Mouse (Mus musculus) heart, embryonic 15.5 days (tissue): ENCODE results near the gene Focad. TPM values are rescaled to one million over a fixed set of nuclear protein-coding genes. Genes with fewer than 3 reads are reported as not detected.

Experiments
- ATAC-seq: fragments of 200-750 bp; cut with Nextera tagmentation; replicated peaks from 2 replicates; pipeline ENCODE4 v1.8.0; 2017; ENCODE audit warnings: low read depth, moderate TSS enrichment; ENCODE audit not compliant: insufficient number of reproducible peaks, insufficient read depth, low FRiP score
- H3K27ac ChIP-seq: fragments of 300-500 bp; sonication (generic); 2 replicates; pipeline ENCODE4 v1.5.1; 2015; ENCODE audit warnings: mild to moderate bottlenecking, inconsistent platforms
- H3K27me3 ChIP-seq: fragments of 300-500 bp; sonication (generic); 2 replicates; pipeline ENCODE4 v1.6.1; 2015; ENCODE audit warnings: inconsistent platforms
- H3K36me3 ChIP-seq: fragments of 300-500 bp; sonication (generic); 2 replicates; pipeline ENCODE4 v1.6.1; 2015; ENCODE audit warnings: mild to moderate bottlenecking, inconsistent platforms
- H3K4me1 ChIP-seq: fragments of 300-500 bp; sonication (generic); replicated peaks from 2 replicates; pipeline ENCODE4 v1.6.1; 2015; ENCODE audit warnings: inconsistent platforms
- H3K4me2 ChIP-seq: fragments of 300-500 bp; sonication (generic); 2 replicates; pipeline ENCODE4 v1.6.1; 2015; ENCODE audit warnings: inconsistent platforms, mild to moderate bottlenecking, moderate library complexity
- H3K4me3 ChIP-seq: fragments of 300-500 bp; sonication (generic); 2 replicates; pipeline ENCODE4 v1.5.1; 2015; ENCODE audit warnings: mild to moderate bottlenecking, inconsistent platforms
- H3K9ac ChIP-seq: fragments of 300-500 bp; sonication (generic); 2 replicates; pipeline ENCODE4 v1.6.1; 2015; ENCODE audit warnings: mild to moderate bottlenecking, inconsistent platforms
- H3K9me3 ChIP-seq: fragments of 300-500 bp; sonication (generic); replicated peaks from 2 replicates; pipeline ENCODE4 v1.6.1; 2016; ENCODE audit warnings: inconsistent platforms
- WGBS: fragments of 180-500 bp; shearing (Covaris S2); methylation state at CpG from one replicate; pipeline ENCODE4 v1.1.7; 2015; ENCODE audit warnings: mixed read lengths; 5-methylcytosine and 5-hydroxymethylcytosine counted together
- polyA plus RNA-seq: library from polyadenylated mRNA; unstranded; fragments of >200 nt; fragmentation: Nextera tagmentation; extraction: Ambion mirVana; gene quantifications from 2 replicates; pipeline ENCODE4 v1.2.1, GENCODE M21; 2015

Gene Focad
- polyA plus RNA-seq, 1 experiment from 2014 or later = 6.9 TPM

- Histone ChIP-seq H3K27me3 (no peaks in the 10 kb centered on the region), H3K27ac (no peak overlapping the region), H3K4me3 (no peak overlapping the region), H3K36me3 (no peaks in the 10 kb centered on the region), H3K4me1 (peaks cover 4% of the 10 kb centered on the region; the same call in 1 of the 2 replicates), H3K9ac (no peak overlapping the region), H3K4me2 (no peak overlapping the region), H3K9me3 (no peaks in the 10 kb centered on the region)
- WGBS = 87% methylated on average over 6 of the region's 6 CpGs
- ATAC-seq = no peak
Measured at GRCm38 (mm10) chr4:88157644-88158043, 63.2 kb downstream of the Focad start.

- Histone ChIP-seq H3K27ac (no peak overlapping the region), H3K4me2 (no peak overlapping the region), H3K9ac (no peak overlapping the region), H3K36me3 (no peaks in the 10 kb centered on the region), H3K27me3 (no peaks in the 10 kb centered on the region), H3K4me1 (peaks cover 4% of the 10 kb centered on the region; the same call in 1 of the 2 replicates), H3K9me3 (no peaks in the 10 kb centered on the region), H3K4me3 (no peak overlapping the region)
- ATAC-seq = no peak
- WGBS = 90% methylated on average over 5 of the region's 5 CpGs
Measured at GRCm38 (mm10) chr4:88159256-88159655, 64.8 kb downstream of the Focad start.

GRCm38 (mm10) chr4:88159700-88160099, 65.3 kb downstream of the Focad start:
- WGBS = 81% methylated on average over 6 of the region's 6 CpGs
- Histone ChIP-seq H3K4me3 (no peak overlapping the region), H3K27me3 (no peaks in the 10 kb centered on the region), H3K4me1 (peaks cover 4% of the 10 kb centered on the region; the same call in 1 of the 2 replicates), H3K4me2 (no peak overlapping the region), H3K36me3 (no peaks in the 10 kb centered on the region), H3K27ac (no peak overlapping the region), H3K9me3 (no peaks in the 10 kb centered on the region), H3K9ac (no peak overlapping the region)
- ATAC-seq = no peak

- Histone ChIP-seq H3K9me3 (no peaks in the 10 kb centered on the region), H3K27me3 (no peaks in the 10 kb centered on the region), H3K9ac (no peak overlapping the region), H3K4me1 (peaks cover 9% of the 10 kb centered on the region), H3K4me3 (no peak overlapping the region), H3K36me3 (no peaks in the 10 kb centered on the region), H3K27ac (no peak overlapping the region), H3K4me2 (no peak overlapping the region)
- 86% methylated on average over 13 of the region's 13 CpGs for WGBS
- ATAC-seq = no peak
Measured at GRCm38 (mm10) chr4:88163511-88164247, 69.2 kb downstream of the Focad start.

GRCm38 (mm10) chr4:88167008-88167862, 72.8 kb downstream of the Focad start:
- 60% methylated on average over 7 of the region's 7 CpGs for WGBS
- H3K9ac ChIP-seq = no peak overlapping the region
- no peak overlapping the region for H3K4me3 ChIP-seq
- H3K27me3 ChIP-seq = no peaks in the 10 kb centered on the region
- no peaks in the 10 kb centered on the region for H3K36me3 ChIP-seq
- peaks cover 18% of the 10 kb centered on the region for H3K4me1 ChIP-seq
- no peak overlapping the region for H3K27ac ChIP-seq
- no peak for ATAC-seq
- H3K9me3 ChIP-seq = no peaks in the 10 kb centered on the region
- no peak overlapping the region for H3K4me2 ChIP-seq

- H3K4me2 ChIP-seq = no peak overlapping the region
Measured at GRCm38 (mm10) chr4:88175058-88175974, 80.9 kb downstream of the Focad start.

GRCm38 (mm10) chr4:88179296-88179695, 84.9 kb downstream of the Focad start:
- no peak overlapping the region for H3K9ac ChIP-seq
- H3K4me1 ChIP-seq = no peaks in the 10 kb centered on the region
- no peak overlapping the region for H3K4me3 ChIP-seq
- H3K4me2 ChIP-seq = no peak overlapping the region
- H3K27ac ChIP-seq = no peak overlapping the region
- no peaks in the 10 kb centered on the region for H3K9me3 ChIP-seq
- ATAC-seq = no peak
- H3K27me3 ChIP-seq = no peaks in the 10 kb centered on the region
- no peaks in the 10 kb centered on the region for H3K36me3 ChIP-seq
- 83% methylated on average over 2 of the region's 2 CpGs for WGBS

More at GRCm38 (mm10) chr4:88175058-88175974, 80.9 kb downstream of the Focad start:
- Histone ChIP-seq H3K27me3 (no peaks in the 10 kb centered on the region), H3K9me3 (no peaks in the 10 kb centered on the region), H3K4me1 (no peaks in the 10 kb centered on the region; the same call in 1 of the 2 replicates), H3K27ac (no peak overlapping the region), H3K36me3 (no peaks in the 10 kb centered on the region), H3K9ac (no peak overlapping the region), H3K4me3 (no peak overlapping the region)
- WGBS = 78% methylated on average over 6 of the region's 6 CpGs
- ATAC-seq = no peak

- H3K4me3 ChIP-seq = no peak overlapping the region
- H3K27me3 ChIP-seq = no peaks in the 10 kb centered on the region
- no peak overlapping the region for H3K9ac ChIP-seq
- no peaks in the 10 kb centered on the region for H3K36me3 ChIP-seq
- ATAC-seq = no peak
- peaks cover 4% of the 10 kb centered on the region; the same call in 1 of the 2 replicates for H3K4me1 ChIP-seq
- no peak overlapping the region for H3K27ac ChIP-seq
- no peaks in the 10 kb centered on the region for H3K9me3 ChIP-seq
- WGBS = 77% methylated on average over 6 of the region's 6 CpGs
- H3K4me2 ChIP-seq = no peak overlapping the region
Measured at GRCm38 (mm10) chr4:88184293-88184692, 89.9 kb downstream of the Focad start.

- no peaks in the 10 kb centered on the region for H3K9me3 ChIP-seq
- H3K4me3 ChIP-seq = no peak overlapping the region
- no peak overlapping the region for H3K27ac ChIP-seq
- ATAC-seq = no peak
- no peaks in the 10 kb centered on the region for H3K27me3 ChIP-seq
- no peaks in the 10 kb centered on the region for H3K36me3 ChIP-seq
- no peak overlapping the region for H3K4me2 ChIP-seq
- H3K9ac ChIP-seq = no peak overlapping the region
- peaks cover 4% of the 10 kb centered on the region; the same call in 1 of the 2 replicates for H3K4me1 ChIP-seq
- WGBS = 74% methylated on average over 6 of the region's 6 CpGs
Measured at GRCm38 (mm10) chr4:88185872-88186426, 91.5 kb downstream of the Focad start.

- H3K4me1 ChIP-seq = peaks cover 4% of the 10 kb centered on the region; the same call in 1 of the 2 replicates
- WGBS = 49% methylated on average over 3 of the region's 3 CpGs
- ATAC-seq = no peak
- H3K27ac ChIP-seq = no peak overlapping the region
- H3K4me2 ChIP-seq = no peak overlapping the region
- H3K27me3 ChIP-seq = no peaks in the 10 kb centered on the region
- H3K4me3 ChIP-seq = no peak overlapping the region
- no peaks in the 10 kb centered on the region for H3K9me3 ChIP-seq
- no peak overlapping the region for H3K9ac ChIP-seq
- no peaks in the 10 kb centered on the region for H3K36me3 ChIP-seq
Measured at GRCm38 (mm10) chr4:88187649-88188048, 93.2 kb downstream of the Focad start.
